Mouse (Mus musculus) macrophage (primary cell): ENCODE data around the gene Zfp952. TPM values are rescaled to one million over a fixed set of nuclear protein-coding genes. Genes with fewer than 3 reads are reported as not detected.
A peak's percentile ranks its signal among the peaks of the same experiment; 100 is the strongest.

Experiments
- H3K27ac ChIP-seq: fragments of 350-480 bp; formaldehyde crosslinking; 2 replicates; pipeline ENCODE4 v1.9.0; 2021
- H3K36me3 ChIP-seq: fragments of 350-480 bp; formaldehyde crosslinking; 2 replicates; pipeline ENCODE4 v1.9.0; 2021; ENCODE audit errors: inconsistent target
- H3K4me3 ChIP-seq: fragments of 350-480 bp; formaldehyde crosslinking; 2 replicates; pipeline ENCODE4 v1.9.0; 2021; ENCODE audit errors: inconsistent target
- H3K79me2 ChIP-seq: fragments of 350-480 bp; formaldehyde crosslinking; 2 replicates; pipeline ENCODE4 v1.9.0; 2021; ENCODE audit errors: inconsistent target
- WGBS: methylation state at CpG from one replicate; pipeline ENCODE4 v1.1.7; 2026; ENCODE audit warnings: inconsistent platforms; ENCODE audit not compliant: missing documents; 5-methylcytosine and 5-hydroxymethylcytosine counted together
- polyA plus RNA-seq: library from polyadenylated mRNA; stranded (reverse); fragments of 250-400 nt; gene quantifications from 3 replicates; pipeline ENCODE4 v1.2.4, GENCODE M21; 2018; ENCODE audit warnings: inconsistent platforms
- total RNA-seq, 78 experiments: library from RNA; depleted of rRNA; stranded (reverse); fragments of 250-400 nt; gene quantifications; 1 replicate in 9 of 78; 2 replicates in 24 of 78; 3 replicates in 43 of 78; 4 replicates in 2 of 78; pipeline ENCODE4 v1.2.4; 2018; ENCODE audit warnings: inconsistent platforms in 56 of 78

The Zfp952 gene
- 10 to 100 TPM in 18 of 26 experiments, 1 to 10 TPM in 8; 1.8 to 35.2 (median 15.3) TPM for total RNA-seq (2018; cell fraction: chromatin; rRNA removed)
- 10 to 100 TPM in 5 of 26 experiments, 1 to 10 TPM in 21; 3.2 to 12.0 (median 7.9) TPM for total RNA-seq (2018; cell fraction: cytosol; rRNA removed)
- 10 to 100 TPM in 15 of 26 experiments, 1 to 10 TPM in 11; 2.7 to 27.3 (median 13.8) TPM for total RNA-seq (2018; cell fraction: nucleus; rRNA removed)
- polyA plus RNA-seq, result 6.6 to 9.1 TPM (median 7.2 TPM) in 3 replicates

DNA sequence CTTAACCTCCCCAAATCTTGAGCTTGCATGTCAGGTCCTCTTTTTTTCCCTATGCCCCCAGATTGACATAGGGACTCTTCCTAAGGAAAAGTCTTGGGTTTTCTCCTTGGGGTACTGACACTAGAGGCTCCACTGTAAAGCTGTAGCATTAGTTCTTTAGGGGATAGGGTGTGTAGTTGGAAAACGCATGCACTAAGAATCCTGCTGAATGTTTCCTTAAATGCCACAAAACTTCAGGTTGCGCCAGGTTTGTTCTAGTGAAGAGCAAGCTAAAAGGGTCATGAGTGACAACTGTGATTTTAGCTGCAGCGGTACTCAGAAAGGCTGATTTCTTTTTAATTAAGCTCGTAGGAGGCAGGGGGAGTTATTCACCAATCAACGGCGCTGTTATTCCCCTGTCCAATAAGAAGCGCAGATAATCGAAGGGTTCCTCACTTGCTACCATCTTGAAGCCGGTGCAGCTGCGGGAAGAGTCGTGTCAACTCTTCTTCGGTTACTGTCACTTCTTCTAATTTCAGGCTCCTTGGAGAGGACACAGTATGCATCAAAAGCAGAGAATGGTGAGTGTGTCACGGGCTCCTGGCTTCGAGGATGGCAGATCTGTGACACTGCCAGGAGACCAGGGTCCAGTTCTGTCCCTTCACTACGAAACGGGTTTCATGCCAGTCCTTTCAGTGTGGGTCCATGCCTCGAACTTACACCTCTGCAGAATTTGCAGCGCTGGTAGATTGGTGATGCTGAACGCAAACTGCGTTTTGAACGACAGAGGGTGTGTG is at the start of gene Zfp952:
Gene Zfp952 (plus strand): TSS at position 431 of the 776 bp plus-strand sequence.
- H3K36me3 ChIP-seq, result 0 out of 2 replicates have a peak, but pooled peaks cover 7% of the 10 kb centered on the region
- 2% methylated on average over 21 of the region's 21 CpGs for WGBS
- H3K27ac ChIP-seq, result peak within 1 kb of the TSS; percentile 61
- peak within 1 kb of the TSS; percentile 95 for H3K4me3 ChIP-seq
- H3K79me2 ChIP-seq, result peaks cover 41% of the 10 kb centered on the region

DNA sequence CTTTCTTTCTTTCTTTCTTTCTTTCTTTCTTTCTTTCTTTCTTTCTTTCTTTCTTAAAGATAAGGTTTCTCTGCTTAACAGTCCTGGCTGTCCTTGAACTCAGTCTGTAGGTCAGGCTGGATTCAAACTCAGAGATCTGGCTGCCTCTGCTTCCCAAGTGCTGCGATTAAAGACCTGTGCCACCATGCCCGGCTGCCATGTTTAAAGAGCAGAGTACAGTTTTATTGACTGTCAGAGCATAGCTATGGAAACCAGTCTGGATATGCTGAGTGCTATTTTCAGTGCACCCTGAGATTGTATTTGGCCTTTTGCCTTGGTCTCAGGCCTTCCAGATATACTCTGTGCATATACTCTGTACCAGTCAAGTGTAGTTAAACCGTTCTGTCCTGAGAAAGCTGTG is 49.3 kb upstream of the Zfp952 start:
- WGBS, result 98% methylated on average over 3 of the region's 3 CpGs
- Histone ChIP-seq H3K36me3 (no peaks in the 10 kb centered on the region), H3K4me3 (no peak overlapping the region), H3K27ac (no peak overlapping the region), H3K79me2 (peaks cover 14% of the 10 kb centered on the region; the same call in 1 of the 2 replicates)

DNA sequence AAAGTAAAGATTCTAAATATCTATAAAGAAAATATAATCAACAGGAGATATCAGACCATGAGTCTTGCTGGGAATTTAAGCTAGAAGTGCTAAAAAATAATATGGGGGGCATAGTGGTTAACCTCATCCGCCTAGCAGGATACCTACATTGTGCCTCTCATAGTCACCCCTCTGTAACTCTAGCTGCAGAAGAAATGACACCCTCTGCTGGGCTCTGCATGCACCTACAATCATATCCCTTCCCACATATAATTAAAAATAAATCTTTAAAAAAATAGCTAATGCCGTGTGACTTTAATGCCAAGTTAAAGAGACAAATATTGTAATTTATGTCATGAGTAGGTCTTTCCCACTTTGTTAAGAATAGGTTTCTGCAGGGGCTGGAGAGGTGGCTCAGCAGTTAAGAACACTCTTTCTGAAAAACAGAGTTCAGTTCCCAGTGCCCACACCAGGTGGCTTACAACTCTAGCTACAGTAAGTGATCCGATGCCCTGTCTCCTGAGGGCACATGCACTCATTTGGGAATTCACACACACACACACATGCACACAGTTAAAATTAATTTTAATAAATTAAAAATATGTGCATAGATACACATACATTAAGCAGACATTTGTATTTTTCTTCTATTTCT is 48.4 kb upstream of the Zfp952 start:
- Histone ChIP-seq H3K36me3 (no peaks in the 10 kb centered on the region), H3K79me2 (peaks cover 14% of the 10 kb centered on the region; the same call in 1 of the 2 replicates), H3K4me3 (no peak overlapping the region), H3K27ac (no peak overlapping the region)
- 70% methylated on average over 3 of the region's 3 CpGs for WGBS

DNA sequence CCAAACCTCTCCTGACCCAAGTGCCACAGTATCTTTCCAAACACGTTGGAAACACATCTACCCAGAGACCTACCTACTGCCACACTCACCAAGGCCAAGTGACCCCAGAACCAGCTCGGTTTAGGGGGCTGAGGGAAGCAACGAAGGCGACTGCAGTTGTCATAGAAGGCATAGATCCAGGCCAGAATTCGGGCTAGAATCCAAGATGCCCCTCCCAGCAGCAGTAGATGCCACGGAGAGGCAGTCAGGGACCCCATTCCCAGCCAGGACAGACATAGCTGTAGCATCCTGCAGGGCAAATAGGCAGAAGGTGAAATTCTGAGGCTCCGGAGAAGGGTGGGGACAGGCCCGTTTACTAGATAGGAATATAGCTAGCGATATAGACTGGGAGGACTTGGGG is 46.2 kb upstream of the Zfp952 start:
- peak overlapping the region; percentile 75 for H3K27ac ChIP-seq
- no peaks in the 10 kb centered on the region for H3K36me3 ChIP-seq
- 8% methylated on average over 9 of the region's 9 CpGs for WGBS
- peak overlapping the region; percentile 94 for H3K4me3 ChIP-seq
- peaks cover 14% of the 10 kb centered on the region; the same call in 1 of the 2 replicates for H3K79me2 ChIP-seq

DNA sequence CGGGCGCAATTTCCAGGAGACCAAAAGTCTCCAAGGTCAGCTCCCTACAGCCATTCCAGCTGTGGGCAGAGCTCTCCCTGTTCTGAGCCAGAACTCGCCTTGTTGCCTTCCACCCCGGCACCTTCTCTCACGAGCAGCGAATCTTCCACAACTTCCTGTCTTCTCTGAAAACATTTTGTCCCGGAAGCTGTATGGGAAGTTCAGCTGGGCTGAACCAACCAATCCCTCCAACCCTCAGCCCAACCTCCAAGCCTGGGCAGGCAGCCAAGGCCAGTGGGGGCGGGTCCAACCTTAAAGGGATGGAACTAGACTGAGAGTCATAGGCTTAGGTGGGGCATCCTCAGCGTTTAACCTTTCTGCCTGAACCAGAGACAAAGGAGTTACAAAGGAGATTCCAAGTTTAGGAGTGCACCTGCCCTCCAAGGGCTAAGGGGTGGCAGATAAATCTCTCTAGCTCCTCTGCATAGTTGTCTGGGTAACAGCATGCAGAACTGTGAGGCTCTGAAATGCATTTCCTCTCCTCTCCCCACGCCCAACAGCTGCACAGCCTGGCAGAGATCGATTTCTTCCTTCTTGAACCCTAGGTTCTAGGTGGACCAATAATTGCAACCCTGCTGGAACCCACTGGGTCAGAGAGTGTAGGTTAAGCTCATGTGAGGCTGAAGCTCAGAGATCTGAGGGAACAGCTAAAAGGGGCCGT is 45.6 kb upstream of the Zfp952 start, which contains the start of gene Cyp4f13:
Gene Cyp4f13 (minus strand): TSS at position 188 of the 700 bp plus-strand sequence.
- Histone ChIP-seq H3K27ac (peak within 1 kb of the TSS; percentile 75), H3K4me3 (peak within 1 kb of the TSS; percentile 94), H3K36me3 (no peaks in the 10 kb centered on the region), H3K79me2 (peaks cover 14% of the 10 kb centered on the region; the same call in 1 of the 2 replicates)
- WGBS, result 7% methylated on average over 12 of the region's 12 CpGs

DNA sequence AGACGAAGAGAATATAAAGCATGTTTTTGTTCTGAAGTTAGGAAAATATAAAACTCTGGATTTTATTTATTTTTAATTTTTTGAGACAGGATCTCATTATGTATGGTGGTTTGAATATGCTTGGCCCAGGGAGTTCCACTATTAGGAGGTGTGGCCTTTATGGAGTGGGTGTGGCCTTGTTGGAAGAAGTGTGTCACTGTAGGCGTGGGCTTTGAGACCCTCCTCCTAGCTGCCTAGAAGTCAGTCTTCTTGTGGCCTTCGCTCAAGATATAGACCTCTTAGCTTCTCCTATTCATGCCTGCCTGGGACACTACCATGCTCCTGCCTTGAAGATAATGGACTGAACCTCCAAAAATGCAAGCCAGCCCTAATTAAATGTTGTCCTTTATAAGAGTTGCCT is 42.8 kb upstream of the Zfp952 start:
- Histone ChIP-seq H3K36me3 (no peaks in the 10 kb centered on the region), H3K4me3 (no peak overlapping the region), H3K79me2 (peaks cover 14% of the 10 kb centered on the region; the same call in 1 of the 2 replicates), H3K27ac (no peak overlapping the region)
- 84% methylated on average over 3 of the region's 3 CpGs for WGBS

DNA sequence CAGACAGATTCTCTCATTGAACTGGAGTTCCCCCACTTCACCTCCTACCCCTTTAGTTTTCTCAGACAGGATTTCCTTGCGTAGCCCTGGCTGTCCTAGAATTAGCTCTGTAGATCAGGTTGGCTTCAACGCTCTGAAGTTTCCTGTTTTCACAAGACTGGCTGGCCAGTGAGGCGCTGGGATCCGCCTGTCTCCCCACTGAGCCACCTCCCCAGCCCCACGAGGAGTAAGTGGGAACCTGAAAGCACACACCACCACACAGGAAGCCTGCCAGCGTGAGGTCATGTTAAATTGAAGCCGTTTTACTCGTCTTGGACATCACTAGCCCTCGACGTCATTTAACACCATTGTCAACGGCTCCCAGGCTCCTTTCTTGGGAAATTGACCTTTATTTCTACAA is 41.9 kb upstream of the Zfp952 start:
- Histone ChIP-seq H3K36me3 (no peaks in the 10 kb centered on the region), H3K79me2 (peaks cover 12% of the 10 kb centered on the region; the same call in 1 of the 2 replicates), H3K4me3 (no peak overlapping the region), H3K27ac (no peak overlapping the region)
- 35% methylated on average over 11 of the region's 11 CpGs for WGBS

DNA sequence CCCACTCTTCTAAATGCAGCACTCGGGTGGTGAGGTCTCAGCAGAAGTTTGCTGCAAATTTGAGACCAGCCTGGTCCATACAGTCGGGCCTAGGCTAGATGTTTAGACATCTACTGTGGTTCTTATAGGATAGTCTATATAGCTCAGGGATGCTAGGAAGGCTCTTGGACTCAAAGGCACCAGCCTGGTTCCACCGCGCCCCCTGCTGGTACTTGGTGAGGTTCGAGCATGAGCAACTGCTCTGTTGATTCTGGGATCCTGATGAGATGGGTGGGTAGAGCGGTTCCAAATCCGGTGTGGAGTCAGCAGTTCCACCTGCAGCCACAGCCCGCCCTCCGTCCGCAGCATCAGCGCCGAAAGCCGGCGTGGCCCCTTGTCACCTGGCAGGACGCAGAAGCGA is 41.5 kb upstream of the Zfp952 start:
- no peak overlapping the region for H3K4me3 ChIP-seq
- peaks cover 7% of the 10 kb centered on the region; the same call in 1 of the 2 replicates for H3K79me2 ChIP-seq
- H3K36me3 ChIP-seq, result no peaks in the 10 kb centered on the region
- WGBS, result 27% methylated on average over 16 of the region's 16 CpGs
- no peak overlapping the region for H3K27ac ChIP-seq

DNA sequence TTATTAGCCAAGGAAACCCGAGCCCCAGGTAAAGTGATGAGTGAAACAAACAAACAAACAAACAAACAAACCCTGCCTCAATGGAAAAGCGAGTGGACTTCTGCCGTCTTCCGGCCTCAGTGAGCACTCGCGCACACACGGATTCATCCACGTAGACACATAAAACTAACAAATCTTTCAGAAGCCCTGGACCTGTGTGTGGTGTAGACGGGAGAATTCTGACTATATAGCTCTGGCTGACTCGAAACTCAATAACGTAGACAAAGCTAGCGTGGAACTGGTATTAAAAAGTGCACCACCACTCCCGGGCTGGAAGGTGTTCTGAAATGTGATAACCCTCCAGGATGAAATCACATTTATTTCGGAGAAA is 27.7 kb upstream of the Zfp952 start:
- H3K36me3 ChIP-seq, result no peaks in the 10 kb centered on the region
- peak overlapping the region; percentile 92 for H3K4me3 ChIP-seq
- under 1% methylated on average over 14 of the region's 14 CpGs for WGBS
- H3K27ac ChIP-seq, result peak overlapping the region; percentile 89
- H3K79me2 ChIP-seq, result peaks cover 40% of the 10 kb centered on the region

DNA sequence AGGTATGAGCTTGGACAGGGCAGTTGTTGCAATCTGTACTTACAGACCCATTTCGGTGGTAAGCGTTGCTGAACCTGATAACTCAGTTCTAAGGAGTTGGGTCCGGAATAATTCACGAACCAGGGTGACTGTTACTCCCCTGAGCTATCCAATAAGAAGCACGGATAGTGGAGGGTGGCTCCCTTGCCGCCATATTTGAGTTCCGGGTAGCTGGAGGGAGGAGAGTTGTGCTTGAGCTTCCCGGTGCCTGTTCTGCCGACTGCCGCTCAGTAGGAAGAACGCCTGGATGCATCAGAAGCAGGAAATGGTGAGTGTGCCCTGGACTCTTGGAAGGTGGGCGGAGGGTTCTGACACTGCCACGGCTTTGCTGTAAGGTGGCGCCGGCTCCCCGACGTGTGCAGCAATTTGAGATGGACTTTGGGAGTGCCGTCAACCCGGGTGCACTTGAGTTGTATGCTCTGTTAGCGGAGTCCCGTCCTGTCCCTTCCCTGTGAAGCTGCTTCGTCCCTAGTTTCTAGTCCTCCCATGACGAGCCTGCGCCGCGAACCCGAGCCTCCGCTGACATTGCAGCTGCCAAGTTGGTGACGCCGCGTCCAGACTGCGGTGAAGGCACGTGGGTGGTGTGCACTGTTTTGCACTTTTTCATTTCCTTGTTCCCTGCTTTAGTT is 27.2 kb upstream of the Zfp952 start, which contains the start of gene Zfp472:
Gene Zfp472 (plus strand): TSS at position 192 of the 668 bp plus-strand sequence.
- under 1% methylated on average over 29 of the region's 33 CpGs for whole genome bisulfite sequencing
- H3K4me3 ChIP-seq, result peak within 1 kb of the TSS; percentile 92
- H3K27ac ChIP-seq, result peak within 1 kb of the TSS; percentile 89
- H3K36me3 ChIP-seq, result no peaks in the 10 kb centered on the region
- H3K79me2 ChIP-seq, result peaks cover 46% of the 10 kb centered on the region

DNA sequence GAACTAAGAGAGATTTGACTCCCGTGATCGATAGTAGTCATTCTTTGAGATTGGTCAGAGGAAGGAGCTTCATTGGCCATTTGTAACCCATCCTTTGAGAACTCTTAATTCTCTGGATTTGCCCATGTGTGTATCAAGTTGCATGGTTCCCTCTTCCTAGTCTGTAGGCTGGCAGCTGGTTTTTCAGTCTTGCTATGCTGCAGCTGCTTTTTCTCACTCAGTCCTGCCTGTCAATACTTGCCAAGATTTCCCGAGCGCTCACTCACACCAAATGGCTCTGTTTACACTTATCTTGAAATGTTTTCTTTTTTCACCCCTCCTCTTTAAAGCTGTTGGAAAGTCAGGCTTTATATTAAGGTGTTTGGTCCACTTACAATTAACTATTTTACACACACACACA is 11.6 kb upstream of the Zfp952 start:
- no peak overlapping the region for H3K27ac ChIP-seq
- WGBS, result 94% methylated on average over 4 of the region's 4 CpGs
- H3K79me2 ChIP-seq, result peaks cover 10% of the 10 kb centered on the region; the same call in 1 of the 2 replicates
- no peak overlapping the region for H3K4me3 ChIP-seq
- peaks cover 36% of the 10 kb centered on the region for H3K36me3 ChIP-seq

DNA sequence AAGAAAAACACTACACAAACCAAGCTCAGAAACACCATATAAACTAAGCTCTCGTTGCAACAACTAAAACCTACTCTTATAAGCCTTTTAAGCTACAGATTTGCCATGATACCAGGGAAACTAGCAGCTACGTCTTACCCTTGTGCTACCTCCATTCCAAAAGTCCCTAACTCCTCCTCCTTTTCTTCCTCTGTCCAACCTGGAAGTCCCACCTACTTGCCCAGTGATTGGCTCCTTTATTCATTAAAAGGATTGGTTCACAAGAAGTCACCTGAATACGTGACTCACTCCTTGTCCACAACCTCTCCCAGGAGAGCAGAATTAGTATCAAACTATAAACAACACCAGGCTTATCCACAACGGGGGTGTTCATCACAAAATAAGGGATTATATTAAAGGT is 6.6 kb upstream of the Zfp952 start:
- Histone ChIP-seq H3K36me3 (no peaks in the 10 kb centered on the region), H3K27ac (no peak overlapping the region), H3K79me2 (no peaks in the 10 kb centered on the region), H3K4me3 (no peak overlapping the region)
- WGBS, result 80% methylated on average over 4 of the region's 4 CpGs

DNA sequence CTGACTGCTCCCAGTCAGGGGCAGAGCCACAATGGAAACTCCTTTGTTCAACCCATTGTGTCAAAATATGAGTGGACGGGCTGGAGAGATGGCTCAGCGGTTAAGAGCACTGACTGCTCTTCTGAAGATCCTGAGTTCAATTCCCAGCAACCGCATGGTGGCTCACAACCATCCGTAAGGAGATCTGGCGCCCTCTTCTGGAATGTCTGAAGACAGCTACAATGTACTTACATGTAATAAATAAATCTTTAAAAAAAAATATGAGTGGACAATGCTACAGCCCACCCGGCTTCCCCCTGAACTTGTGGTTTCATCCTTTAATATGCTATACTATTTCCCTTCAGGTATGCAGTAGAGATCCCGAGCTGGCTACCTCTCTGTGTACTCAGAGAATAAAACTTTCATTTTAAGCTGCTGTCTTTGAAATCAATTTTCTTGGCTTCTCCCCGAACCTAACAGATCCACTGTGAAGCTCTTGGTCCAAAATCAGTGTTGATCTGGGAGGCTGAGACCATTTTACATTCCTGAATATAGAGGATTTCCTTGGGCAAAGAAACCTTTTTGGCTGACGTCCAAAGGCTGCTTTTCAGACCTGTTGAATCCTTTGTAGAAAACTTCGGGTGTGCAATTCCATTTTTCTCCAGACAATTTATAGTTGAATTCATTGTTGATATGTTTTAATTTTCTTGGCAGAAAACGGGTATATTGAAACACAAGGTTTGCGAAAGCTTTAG is 797 bp upstream of the Zfp952 start:
- H3K27ac ChIP-seq, result no peak overlapping the region
- peak overlapping the region; percentile 95; the same call in 1 of the 2 replicates for H3K4me3 ChIP-seq
- 0 out of 2 replicates have a peak, but pooled peaks cover 7% of the 10 kb centered on the region for H3K36me3 ChIP-seq
- H3K79me2 ChIP-seq, result peaks cover 40% of the 10 kb centered on the region
- WGBS, result 67% methylated on average over 9 of the region's 12 CpGs
